8 mouse cellular contexts compared by ENCODE assay signal in the genomic region with DNA sequence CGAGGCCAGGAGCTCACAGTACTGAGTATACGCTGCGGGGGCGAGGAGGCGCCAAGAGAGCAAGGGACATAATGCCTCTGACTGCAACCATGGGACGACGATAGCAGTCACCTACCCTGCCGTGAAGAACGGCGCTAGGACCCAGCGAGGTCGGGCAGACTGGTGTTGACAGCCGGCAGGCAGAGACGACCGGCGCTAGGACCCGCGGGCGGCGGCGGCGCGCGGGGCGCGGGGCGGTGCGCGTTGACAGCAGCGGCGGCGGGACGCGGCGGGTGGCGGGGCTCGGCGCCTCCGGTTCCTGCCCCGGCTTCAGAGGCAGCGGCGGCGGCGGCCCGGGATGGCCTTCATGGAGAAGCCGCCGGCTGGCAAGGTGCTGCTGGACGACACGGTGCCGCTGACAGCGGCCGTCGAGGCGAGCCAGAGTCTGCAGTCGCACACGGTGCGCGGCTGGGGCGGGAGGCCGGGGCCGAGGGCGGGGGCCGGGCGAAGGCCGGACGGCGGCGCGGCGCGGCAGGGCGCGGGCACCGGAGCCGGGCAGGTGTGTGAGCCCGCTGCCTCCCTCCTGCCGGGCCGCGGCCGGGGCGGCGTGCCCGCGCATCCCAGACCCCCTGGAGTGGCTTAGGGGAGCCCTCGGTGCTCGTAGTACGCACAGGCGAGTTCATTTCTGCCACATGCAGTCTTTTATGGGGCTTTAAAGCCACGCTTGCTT. TPM values are rescaled to one million over a fixed set of nuclear protein-coding genes. Genes with fewer than 3 reads are reported as not detected.
DNase-seq lines count a peak whose midpoint lies in the region; ATAC-seq lines count a peak whose summit lies in the region.

A gene (plus strand): TSS at position 234 of the 709 bp plus-strand sequence.

- H3K9ac ChIP-seq in hindbrain, embryonic 12.5 days = peak within 1 kb of the TSS; percentile 87

- peaks cover 11% of the 10 kb centered on the region for H3K4me1 ChIP-seq in hindbrain, embryonic 12.5 days

- no peaks in the 10 kb centered on the region for H3K27me3 ChIP-seq in hindbrain, embryonic 12.5 days

- WGBS in hindbrain, embryonic 12.5 days = under 1% methylated on average over 65 of the region's 89 CpGs

- H3K36me3 ChIP-seq in hindbrain, embryonic 12.5 days = no peaks in the 10 kb centered on the region

- peak within 1 kb of the TSS; percentile 59 for H3K4me2 ChIP-seq in hindbrain, embryonic 12.5 days (replicated peaks)

- H3K9me3 ChIP-seq in hindbrain, embryonic 12.5 days (replicated peaks) = no peaks in the 10 kb centered on the region

- peak; percentile 84 for DNase-seq in MN1 (ENCODE audit: low spot score)
- DNase-seq in cerebellum, adult 9-10 months = peak; percentile 91
- peak; percentile 81 to 89 for DNase-seq in frontal cortex, postnatal 10 days (ENCODE audit: low spot score in 2 of 2)
- peak; percentile 84 to 93 for DNase-seq in layer of hippocampus, postnatal 14 days (ENCODE audit: low spot score in 2 of 2)
- DNase-seq in lung, postnatal 14 days = peak; percentile 92
- peak; percentile 72 for DNase-seq in retina, adult 2 months (ENCODE audit: low read depth, low spot score)
- DNase-seq in thymus, postnatal 36 days = peak; percentile 93 to 94

- H3K27ac ChIP-seq in hindbrain, embryonic 12.5 days = peak within 1 kb of the TSS; percentile 80

- H3K4me3 ChIP-seq in hindbrain, embryonic 12.5 days = peak within 1 kb of the TSS; percentile 96

- ATAC-seq in hindbrain, embryonic 12.5 days (ENCODE audit: low FRiP score) = peak; percentile 93

RNA-seq across cellular contexts. Expression of the gene that starts here (rescaled TPM):
- polyA plus RNA-seq in hindbrain, embryonic 12.5 days (2016; fragmentation: Nextera tagmentation; extraction: Ambion mirVana) = 43.0 and 46.7 TPM in 2 replicates
- 10 to 100 TPM; 25.7 to 26.4 TPM for total RNA-seq in layer of hippocampus, postnatal 14 days (2021)

Comparison
In these comparisons a context has a peak if more than half of its experiments do, and no peak if none do; other contexts are left out.
1. Peak in every context shown above with its lines: DNase-seq, ATAC-seq, H3K4me3 ChIP-seq and H3K27ac ChIP-seq.